Mouse (Mus musculus) right cerebral cortex, postnatal 25 days (tissue): ENCODE measurements around the gene Kcnj6.
A peak's percentile ranks its signal among the peaks of the same experiment; 100 is the strongest.

ENCODE experiments used
- DNase-seq: peaks from one replicate; pipeline ENCODE4 v3.0.0; 2022

The Kcnj6 gene

DNA sequence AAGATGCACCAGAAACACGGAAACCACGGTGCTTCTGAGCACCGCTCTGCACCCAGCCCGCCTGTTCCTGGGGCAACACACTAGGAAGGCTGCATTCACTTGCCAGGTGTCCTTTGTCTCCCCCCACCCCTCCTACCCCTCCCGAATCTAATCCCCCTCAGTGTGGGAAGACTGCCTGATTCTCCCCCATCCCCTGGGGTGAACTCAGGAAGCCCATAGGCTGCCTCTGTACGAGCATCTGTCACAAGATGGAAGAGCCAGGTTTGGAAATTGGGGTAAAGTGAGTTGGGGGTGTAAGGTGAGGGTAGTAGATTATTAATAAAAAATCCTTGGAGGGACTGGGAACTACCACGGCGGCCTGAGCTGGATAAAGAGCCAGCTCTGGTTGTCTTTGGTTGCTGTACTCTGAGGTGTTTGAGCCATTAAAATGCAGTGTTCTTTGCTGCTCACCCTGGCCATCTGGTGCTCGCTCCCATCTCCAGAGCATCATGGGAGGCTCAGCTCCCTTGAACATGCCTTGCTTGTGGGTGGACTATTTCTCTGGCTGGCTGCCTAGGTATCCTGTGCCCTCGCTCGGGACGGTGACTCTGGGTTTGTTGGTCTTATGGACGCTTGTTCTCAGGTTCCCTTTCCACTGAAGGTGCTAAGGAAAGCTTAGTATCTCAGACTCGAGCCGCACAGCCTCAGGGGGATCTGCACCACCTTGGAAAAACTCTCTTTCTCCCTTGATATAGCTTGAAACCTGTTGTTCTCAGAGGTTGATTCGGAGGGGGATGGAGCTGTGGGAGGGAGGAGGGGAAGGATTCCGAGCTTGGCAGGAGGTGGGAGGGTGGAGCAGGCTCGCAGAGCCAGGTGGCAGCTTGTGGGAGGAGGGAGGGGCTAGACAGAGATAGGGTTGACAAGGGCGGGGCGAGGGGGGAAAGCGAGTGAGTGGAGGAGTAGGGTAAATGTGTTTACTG lies 65.9 kb downstream of the Kcnj6 start:
- DNase-seq = peak; percentile 68

DNA sequence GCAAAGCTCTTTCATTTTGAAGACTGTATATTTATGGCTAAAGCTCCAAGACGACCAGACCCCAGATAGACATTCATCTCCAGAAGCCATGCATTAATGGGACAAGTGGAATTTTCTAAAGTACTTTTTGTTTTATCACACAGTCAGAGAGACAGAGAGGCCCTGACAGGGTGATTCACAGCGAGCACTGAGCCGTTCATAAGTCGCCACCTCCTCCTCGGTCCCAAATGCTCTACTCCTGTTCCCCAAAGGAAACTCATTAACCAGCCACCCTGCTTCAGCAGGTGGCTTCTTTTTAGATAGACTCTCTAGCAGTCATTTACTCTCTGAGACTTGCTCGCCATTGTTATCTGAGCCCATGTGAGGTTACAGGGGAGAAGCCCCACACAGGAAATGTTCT lies 72.1 kb downstream of the Kcnj6 start:
- DNase-seq = no peak

DNA sequence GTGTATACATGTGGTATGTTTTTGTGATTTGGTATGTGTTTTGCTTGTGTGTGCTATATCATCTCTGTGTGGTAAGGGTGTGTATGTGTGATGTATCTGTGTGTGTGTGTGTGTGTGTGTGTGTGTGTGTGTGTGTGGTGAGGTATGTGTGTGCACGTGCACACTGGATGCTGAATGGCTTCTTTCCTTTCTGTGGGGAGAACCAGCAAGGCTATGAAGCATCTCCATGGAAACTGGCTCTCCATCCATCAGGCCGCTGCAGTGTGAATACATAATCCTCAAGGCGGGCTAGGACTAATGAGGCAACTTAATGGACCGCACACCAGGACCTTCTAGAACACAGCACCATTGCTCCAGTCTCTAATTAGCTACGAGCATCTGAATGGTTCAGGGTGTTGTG lies 78.3 kb downstream of the Kcnj6 start:
- no peak for DNase-seq

DNA sequence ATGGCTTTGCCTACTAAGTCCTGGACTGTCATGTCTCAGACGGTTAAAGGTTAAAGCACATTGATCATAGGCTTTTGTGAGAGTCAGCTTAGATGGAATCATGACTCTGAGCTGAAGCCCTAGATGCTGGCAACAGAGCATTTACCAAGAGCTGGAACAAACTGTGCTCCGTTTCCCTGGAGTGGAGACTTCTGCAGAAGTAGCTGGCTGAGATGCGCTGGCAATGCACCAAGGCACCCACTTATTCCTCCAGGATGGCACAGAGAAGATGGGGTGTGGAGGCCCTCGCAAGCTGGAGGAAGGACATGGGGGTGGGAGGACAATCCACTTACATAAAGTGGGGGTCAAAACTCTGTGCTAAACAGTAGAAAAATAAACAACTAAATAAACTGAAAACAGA lies 91.5 kb downstream of the Kcnj6 start:
- DNase-seq = peak; percentile 58

DNA sequence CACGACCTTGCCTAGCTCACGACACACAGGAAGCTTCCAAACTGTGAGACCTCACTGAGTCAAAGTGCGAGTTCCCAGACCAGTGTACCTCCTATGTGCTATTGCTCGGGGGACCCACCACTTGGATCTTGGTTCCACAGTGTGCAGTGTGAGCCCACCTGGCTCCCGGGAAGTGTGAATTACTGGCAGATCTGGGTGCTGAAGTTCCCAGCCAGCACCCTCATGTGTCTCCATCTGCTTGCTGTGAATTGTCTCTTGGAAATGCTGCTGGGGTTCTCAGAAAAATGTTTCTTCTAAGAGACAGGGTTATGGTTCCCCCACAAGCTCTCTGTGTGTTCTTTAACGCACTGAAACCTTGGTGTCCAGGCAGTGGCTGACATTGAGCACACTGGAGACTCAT lies 98.7 kb downstream of the Kcnj6 start:
- DNase-seq = peak; percentile 38

DNA sequence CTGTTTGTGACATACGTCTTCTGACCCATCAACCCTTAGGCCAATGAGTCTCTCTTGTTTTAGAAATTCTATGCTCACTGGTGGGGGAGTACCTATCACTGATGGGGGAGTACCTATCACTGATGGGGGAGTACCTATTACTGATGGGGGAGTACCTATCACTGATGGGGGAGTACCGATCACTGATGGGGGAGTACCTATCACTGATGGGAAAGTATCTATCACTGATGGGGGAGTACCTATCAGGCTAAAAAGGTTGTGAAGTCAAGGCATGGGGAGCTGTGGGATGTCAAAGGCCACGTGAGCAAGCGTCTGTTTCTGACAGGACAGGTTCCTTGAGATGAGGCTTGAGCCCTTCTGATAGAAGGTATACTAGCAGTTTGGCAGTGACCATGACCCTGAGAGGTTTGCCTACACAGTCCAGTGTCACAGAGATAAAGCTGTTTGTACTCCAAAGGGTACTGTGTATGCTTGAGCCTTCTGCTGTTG lies 105.3 kb downstream of the Kcnj6 start:
- no peak for DNase-seq

DNA sequence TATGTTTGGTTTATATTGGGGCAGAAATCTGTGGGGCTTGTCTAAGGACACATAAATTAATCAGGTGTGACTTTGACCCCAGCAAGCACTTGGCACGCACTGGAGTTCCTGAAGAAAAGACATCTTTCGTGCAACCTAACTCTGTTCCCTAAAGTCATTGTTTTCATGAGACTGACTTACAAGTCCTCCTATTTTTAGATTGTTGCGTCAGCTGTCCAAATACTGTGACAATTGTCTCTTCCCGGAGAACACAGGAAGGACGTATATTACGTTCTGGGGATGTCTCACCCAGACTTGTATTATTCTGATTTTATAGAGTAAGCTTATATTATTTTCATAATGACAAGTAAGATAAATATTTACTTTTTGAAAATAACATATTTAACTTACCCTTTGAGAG lies 106.9 kb downstream of the Kcnj6 start:
- no peak for DNase-seq

DNA sequence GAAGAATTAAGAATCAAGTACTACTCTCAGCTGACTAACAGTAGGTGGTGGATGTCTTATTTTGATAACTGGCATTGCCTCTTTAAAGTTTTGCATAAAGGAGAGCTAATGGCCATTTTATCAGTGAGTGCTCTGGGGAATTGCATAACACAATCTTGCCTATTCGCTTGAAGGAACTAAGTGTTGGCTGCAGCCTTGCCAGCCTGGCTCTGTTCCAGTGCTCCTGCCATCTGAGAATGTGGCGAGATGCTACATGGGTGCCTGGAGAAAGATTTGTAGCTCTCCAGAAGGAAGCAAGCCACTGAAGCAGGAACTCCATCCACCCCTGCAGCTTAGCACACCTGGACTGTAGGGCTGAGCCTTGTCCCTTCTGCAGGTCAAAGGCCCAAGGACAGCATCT lies 107.4 kb downstream of the Kcnj6 start:
- no peak for DNase-seq

DNA sequence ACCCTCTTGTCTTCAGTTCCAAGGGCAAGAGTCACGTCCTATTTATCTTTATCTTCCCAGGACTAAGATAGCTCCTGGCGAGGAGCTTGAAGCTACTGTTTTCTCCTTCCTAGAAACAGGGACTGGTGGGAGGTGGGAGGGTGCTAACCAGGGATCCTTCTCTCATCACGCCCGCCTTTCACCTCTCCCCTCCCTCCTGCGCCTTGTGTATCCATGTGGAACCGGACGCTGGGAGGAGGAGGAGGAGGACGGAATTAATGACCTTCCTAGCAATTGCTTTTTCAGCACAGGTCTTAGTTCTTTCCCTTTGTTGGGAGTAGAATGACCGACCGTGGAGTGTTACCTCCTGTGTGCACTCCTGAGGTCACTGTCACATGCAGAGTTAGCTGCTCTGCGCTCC lies 108.9 kb downstream of the Kcnj6 start:
- DNase-seq = no peak

DNA sequence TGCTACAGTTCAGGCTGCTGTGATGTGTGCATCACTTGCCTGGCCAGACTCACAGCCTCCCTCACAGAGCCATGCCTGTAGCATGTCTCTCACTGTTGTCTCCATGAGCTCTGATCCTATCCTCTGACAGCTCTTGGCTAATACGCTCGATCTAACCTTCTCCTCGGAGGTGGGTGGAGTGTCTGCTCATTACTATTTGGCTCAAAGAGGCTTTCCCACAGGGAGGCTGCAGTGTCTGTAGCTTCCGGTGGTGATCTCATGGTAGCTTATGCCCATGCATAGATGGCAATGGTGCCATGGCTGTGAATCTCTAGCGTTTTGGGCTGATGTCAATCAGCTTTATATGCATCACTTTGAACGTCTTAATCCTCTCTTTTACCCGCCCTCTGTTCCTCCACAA lies 111.1 kb downstream of the Kcnj6 start:
- no peak for DNase-seq

DNA sequence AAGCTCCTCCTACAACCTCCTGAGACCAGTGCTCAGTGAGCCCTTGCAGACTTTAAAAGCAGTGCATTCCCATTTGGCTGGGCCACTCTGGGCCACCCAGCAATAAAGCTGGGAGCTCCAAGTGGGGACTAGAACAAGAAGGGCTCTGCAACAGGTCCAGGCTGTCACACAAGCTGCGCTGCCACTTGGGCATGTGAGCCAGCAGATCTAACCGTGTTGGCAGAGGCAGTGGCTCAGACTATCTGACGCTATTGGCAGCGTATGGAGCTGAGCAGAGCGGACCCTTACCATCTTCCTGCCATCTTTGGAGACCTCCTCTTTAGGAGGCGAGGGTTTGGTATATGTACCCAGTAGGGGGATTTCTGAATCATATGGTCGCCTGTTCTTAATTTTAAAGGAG lies 112.4 kb downstream of the Kcnj6 start:
- DNase-seq = no peak

DNA sequence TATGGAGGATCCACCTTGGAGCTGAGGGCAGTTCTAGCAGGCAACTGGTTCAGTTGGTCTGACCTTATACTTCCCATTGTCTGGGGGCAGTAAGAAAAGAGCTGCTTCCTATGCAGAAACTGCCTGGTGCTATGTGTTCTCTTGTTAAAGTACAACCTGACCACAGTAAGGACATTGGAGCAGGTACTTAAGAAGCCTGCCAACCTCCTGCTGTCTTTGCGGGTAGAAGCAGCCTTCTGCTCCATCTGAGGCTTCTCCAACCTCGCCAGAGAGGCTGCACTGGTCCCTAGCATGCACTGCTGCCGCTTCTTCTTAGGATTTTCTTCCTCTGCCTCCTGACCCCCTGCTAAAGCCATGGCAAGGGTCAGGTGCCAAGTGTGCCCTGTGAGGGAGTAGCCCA lies 113.6 kb downstream of the Kcnj6 start:
- no peak for DNase-seq

DNA sequence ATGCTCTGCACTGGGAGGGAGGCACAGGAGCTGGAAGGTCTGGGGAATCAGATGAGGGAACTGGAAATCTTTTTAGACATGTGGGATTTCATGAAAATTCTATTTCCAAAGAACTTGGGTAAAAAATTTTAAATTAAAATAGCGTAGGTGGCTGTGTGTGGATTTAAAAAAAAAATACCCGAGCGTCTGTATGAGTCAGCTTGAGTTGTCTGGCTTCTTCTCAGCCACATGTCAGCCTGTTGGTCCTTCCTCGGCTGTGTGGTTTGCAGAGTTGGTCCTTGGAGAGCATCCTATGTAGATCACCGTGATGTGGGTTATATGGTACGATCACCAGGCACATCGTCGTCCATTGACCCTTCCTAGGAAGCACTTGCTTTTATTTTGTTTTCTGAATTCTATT lies 114.3 kb downstream of the Kcnj6 start:
- DNase-seq = peak; percentile 41

DNA sequence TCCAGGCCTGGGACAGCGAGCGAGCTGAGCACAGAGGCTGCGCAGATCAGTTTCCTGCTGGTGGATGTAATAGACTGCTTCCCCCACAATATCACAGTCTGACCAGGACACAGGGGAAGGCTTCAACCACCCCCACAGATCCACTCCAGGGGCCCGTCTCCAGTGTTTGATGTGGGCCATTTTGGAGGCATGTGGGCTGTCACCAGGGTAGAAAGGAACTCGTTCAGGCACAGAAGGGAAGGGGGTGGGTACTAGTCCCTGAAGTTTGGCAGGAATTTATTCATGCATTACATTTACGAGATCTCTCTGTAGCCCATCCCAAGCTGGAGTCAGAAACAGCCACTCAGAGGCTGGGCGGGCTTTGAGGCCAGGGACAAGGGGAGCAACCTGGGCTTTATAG lies 115.4 kb downstream of the Kcnj6 start:
- peak; percentile 40 for DNase-seq

DNA sequence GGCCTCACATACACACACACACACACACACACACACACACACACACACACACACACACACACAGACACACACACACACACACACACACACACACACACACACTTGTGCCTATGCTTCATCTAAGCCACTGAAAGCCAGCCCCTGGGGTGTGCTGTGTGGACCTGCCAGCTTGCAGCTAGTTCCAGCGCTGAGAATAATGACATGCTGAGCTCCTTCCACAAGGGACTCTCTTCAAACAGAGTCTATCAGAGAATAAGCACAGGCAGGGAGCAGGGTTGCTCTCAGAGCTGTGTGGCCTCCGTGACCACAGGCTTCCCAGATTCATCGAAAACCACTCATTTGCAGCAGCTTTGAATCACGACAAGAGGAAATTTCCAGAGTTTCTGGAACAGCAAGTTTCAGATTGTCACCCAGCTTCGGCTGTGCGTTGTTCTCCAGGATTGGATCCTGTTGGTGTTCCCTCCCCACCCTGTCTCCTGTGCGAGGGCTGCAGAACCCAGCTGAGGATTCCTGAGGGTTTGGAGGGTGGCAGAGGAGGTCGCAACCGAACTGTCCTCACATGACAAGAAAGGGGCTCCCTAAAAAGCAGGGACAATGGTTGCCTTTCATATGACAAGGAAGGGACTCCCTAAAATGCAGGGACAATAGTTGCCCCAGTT lies 124.8 kb downstream of the Kcnj6 start:
- DNase-seq = no peak

DNA sequence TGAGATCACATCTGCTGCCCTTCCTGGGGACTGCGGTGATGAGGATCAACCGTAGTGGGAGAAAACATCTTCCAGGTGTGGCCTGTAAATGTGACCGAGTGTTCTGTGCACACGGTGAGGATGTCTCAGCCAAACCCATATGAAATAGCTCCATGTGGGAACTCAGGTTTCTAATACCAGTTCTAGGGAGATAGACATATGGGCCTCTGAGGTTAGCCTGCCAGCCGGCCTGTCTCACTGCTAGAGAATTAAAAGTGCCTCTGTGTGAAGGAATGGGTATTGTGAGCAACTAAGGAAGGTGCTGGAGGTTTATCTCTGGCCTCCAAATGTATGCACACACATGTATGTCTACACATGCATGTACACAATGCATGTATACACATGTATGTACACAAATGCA lies 129.1 kb downstream of the Kcnj6 start:
- DNase-seq = no peak

DNA sequence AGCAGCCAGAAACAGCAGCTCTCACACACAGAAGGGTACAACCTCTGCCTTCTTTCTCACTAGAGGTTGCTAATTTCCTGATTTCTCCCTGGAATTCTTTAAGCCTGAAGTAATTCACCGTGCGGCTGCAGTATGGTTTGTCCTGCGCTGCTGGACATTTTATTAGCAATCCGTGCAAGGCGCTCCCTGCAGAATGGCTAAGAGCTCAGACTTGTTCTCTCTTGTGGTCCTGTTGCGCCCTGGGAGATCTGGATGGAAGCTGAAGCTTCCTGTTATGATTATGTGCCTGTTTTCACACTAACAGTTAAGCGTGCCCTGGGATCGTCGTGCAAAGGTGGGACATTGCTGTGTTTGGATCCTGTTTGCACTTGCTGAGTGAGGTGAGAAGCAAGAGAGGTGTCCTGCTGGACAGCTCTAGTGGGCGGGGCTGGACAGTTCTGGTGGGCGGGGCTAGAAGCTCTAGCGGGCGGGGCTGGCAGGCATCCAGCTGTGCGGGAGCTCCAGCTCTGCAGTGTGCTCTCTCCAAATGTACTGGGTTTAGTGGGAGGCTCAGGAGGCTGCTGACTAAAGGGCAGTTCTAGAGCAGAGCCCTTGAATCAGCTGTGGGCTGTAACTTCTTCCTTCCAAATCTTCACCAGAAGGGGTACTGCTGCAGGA lies 131.1 kb downstream of the Kcnj6 start:
- DNase-seq = no peak

DNA sequence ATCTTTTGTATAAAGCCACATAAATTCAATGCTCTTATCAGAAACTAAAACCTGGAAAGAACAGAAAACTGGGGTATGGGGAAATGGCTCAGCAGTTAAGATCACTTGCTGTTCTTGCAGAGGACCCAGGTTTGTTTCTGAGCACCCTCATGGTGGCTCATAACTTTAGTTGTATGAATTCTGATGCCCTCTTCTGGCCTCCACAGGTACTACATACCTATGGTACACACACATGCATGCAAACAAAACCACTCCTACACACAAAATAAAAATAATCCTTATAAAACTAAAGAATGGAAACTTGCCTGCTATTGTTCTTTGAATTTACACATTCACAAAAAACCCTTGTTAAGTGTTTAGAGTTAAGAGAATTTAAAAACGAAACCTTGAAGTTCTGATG lies 131.7 kb downstream of the Kcnj6 start:
- DNase-seq = no peak

DNA sequence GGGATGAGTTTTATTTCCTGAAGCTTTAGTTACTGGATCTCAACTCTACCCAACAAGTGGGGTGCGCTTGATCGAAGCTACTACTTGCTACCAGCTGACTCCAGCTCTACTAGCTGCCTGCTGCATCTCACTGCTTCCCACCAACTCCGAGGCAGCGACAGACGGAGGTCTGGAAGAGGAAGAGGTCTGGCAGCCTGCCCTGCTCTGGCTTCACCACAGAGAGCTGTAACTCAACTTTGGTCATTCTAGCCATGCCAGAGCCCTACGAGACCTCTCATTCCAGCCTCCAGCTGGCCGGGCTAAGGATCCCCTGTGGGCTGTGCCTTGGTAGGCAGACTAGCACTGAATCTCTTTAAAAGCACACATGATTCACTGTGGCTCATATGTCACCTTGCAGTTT lies 132.4 kb downstream of the Kcnj6 start:
- no peak for DNase-seq

DNA sequence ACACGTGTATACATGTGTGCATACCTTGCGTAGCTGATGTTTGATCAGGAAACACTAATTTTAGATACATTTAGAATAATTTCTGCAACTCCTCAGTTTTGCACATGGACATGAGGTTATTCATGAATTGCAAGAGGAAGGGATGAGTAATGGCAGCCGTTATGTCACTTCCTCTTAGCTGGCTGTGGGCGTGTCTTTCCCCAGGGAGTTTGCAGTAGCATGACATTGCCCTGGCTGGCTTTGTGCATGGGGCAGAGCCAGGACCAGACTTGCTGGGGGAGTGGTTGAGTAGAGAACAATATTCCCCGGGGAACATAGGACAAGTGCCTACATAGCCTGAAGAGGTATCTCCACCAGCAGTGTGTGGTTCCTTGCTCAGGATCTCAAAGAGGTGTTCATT lies 134.0 kb downstream of the Kcnj6 start:
- no peak for DNase-seq

DNA sequence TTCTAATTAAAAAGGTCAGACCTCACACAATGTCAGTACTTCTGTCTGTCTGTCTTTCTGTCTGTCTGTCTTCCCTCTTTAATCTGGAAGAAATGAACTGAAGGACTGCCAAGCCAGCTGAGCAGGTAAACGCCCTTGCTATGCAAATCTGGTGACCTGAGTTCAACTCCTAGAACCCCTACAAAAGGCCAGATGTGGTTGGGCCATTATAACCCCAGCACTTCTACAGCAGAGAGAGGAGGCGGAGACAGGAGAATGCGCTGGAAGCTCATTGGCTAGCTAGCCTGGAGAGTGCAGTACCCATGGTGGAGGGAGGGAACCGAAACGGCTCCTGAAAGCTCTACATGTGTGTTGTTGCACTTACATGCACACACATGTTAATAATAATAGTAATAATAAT lies 141.5 kb downstream of the Kcnj6 start:
- DNase-seq = no peak

DNA sequence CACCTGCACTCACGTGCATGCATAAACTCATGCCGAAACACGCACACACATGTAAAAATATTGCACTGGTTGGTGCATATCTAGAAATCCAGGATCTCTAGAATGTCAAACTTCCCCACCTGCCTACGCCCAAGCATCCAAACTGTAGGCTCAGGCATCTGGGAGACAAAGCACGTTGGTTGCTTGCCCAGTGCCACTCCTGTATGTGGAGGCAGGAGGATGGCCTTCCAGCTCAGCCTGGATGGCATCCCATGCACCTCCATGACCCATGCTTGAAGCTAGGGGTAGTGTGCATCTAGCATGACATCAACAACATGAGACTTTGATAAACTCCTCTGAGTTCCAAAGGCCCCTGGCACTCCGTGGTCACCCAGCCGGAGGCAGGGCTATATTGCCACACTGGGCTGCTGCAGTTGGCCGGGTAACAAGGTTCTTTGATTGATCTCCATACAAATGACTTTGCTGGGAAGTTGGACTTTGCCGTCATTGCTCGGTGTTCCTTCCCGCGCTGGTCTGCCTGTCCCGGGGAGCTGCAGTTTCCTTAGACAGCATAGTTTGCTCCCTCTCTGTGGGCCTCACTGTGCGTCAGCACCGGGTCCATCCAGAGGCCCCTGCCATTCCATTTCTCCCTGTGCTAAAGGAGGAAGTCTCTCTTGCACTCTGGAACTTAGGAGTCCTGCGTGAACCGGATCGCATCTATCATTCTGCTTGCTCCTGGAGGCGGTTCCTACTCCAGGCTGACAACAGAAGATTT lies 144.9 kb downstream of the Kcnj6 start:
- DNase-seq = no peak

DNA sequence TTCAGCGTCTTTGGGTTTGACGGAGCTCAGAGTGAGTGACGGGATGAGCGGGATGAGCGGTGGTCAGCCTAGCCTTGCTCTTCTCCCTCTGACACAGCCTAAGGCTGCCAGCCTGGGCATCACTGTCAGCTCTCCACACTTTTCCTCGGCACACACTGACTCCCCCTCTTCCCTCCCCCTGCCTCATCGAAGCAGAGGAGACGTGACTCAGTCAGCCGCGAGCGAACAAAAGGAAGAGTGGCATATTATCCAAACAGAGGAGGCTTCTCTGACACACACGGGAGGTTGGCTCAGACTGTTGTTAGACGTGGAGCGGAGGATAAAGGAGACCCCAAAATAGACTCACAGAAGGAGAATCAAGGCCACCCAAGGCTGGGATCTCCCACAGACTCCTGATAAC lies 147.1 kb downstream of the Kcnj6 start:
- DNase-seq = peak; percentile 57
